Mouse (Mus musculus) neutrophil, adult 65 days (primary cell): ENCODE results near the gene Pim3. TPM values are rescaled to one million over a fixed set of nuclear protein-coding genes. Genes with fewer than 3 reads are reported as not detected.

Experiments
- total RNA-seq: library from RNA; stranded (reverse); gene quantifications from 2 replicates; pipeline ENCODE4 v1.2.4, GENCODE M21; 2023

Gene Pim3
- total RNA-seq = 36.8 and 41.5 TPM in 2 replicates

DNA sequence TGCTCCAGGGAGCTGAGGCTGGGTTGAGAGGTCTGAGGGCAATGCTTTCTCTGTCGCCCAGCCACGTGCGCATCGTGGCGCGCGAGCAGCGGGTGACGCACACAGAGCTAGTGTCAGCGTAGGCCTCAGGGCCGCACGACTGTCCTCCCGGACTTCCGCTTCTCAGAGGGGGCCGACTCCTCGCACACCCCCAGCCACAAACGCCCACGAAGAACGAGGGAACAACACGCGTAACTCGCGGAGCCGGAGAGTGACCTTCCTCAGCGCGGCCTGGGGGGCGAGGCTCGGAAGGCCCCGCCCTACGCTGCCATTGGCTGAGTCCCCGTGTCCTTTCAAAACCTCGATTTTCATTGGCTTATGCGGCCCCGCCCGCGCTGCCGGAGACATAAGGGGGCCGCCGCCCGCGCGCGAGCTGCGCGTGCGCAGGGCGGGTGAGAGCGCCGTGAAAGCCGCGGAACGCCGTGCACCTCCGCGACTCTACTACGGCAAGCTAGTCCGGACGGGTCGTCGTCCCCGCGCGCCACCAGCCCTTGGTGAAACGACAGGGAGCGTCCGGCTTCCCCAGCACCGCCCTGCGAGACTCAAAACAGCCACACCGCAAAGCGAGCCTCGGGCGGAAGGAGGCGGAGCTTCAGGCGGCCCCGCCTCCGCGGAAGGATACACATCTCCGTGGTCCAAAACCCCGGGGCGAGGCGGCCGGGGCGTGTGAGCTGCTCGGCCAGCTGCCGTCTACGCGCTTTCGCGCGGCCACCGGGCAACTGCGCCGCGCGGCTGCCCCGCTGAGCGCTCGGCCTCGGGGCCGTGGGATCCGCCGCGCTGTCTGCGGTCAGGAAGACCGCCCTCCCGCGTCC is at the start of gene Pim3:
Gene Pim3 (plus strand): TSS at position 415 of the 851 bp plus-strand sequence.

DNA sequence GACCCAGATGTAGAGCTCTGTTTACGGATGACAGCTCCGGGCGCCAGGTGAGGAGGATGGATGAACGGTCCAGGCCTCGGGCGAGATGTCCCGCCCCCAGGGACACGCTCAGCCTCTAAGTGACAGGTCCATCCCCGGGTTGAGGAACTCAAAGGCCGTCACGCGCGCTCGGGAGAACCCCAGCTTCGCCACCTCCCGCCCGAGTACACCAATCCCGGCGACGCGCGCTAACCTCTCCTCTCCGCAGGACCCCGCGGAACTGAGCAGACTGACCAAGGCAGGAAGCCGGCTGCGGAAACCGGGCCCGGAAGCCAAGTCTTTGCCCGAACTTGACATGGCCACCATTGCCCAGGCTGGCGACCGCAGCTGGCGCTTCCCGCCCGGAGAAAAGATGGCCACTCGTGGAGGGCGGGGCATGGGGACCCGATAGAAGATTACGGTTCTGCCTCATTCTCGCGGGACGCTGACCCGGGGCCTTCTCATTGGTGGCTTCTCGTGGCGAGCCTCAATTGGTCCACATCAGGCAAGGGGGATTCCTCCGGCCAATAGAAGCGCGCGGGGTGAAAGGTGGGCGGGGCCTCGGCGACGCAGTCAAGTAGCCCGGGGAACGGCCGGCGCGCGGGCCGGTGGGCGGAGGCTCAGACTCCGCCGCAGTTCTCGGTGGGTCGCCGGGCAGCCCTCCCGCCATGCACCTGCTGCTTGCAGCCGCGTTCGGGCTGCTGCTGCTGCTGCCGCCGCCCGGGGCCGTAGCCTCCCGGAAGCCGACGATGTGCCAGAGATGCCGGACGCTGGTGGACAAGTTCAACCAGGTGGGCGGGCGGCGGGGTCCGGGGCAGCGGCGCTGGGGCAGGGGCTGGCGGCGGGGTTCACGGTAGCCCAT is 42.7 kb upstream of the Pim3 start, which contains the start of the genes Alg12 and Creld2:
Gene Alg12 (minus strand): TSS at position 293 of the 880 bp plus-strand sequence.
Gene Creld2 (plus strand): TSS at position 621 of the 880 bp plus-strand sequence.

Other genes with a start within 250 kb of the Pim3 start
- 59.8 and 83.7 TPM in 2 replicates for gene Brd1, start 128.0 kb upstream of the Pim3 start, total RNA-seq
- gene Zbed4, start 110.5 kb upstream of the Pim3 start, total RNA-seq = 12.1 and 14.2 TPM in 2 replicates
- gene Alg12, start 42.9 kb upstream of the Pim3 start, total RNA-seq = 5.4 and 5.8 TPM in 2 replicates
- gene Creld2, start 42.5 kb upstream of the Pim3 start, total RNA-seq = 22.0 and 27.8 TPM in 2 replicates
- not detected in 2 replicates for gene Ttll8, start 92.2 kb downstream of the Pim3 start, total RNA-seq
- gene Mlc1, start 116.8 kb downstream of the Pim3 start, total RNA-seq = not detected in 2 replicates
- gene Mov10l1, start 120.7 kb downstream of the Pim3 start, total RNA-seq = not detected in 2 replicates
- gene Panx2, start 197.5 kb downstream of the Pim3 start, total RNA-seq = not detected in 2 replicates
- gene Trabd, start 212.9 kb downstream of the Pim3 start, total RNA-seq = 41.2 and 61.2 TPM in 2 replicates
- gene Selenoo, start 226.9 kb downstream of the Pim3 start, total RNA-seq = 17.9 and 19.1 TPM in 2 replicates